8 mouse cellular contexts compared by ENCODE assay signal in the genomic region with DNA sequence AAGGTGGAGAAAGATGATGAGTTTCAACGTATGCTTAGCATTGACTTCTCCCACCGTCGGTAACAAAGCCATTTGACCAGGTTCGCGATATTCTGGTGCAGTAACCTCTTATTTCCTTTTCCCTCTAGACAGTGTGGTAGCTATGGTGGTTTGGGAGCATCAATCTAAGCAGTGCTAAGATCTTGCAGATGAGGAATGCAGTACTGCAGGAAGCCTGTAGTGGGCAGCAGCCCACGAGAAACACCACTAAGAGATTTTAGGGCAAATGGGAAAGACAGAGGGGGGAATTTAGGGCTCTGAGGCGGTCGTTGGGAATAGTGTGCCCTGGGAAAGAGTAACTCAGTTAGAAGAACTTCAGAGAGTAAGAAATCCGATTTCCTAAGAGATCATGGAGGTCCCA. TPM values are rescaled to one million over a fixed set of nuclear protein-coding genes. Genes with fewer than 3 reads are reported as not detected.
A peak's percentile ranks its signal among the peaks of the same experiment; 100 is the strongest.
DNase-seq lines count a peak whose midpoint lies in the region; ATAC-seq and TF ChIP-seq lines count a peak whose summit lies in the region.

No protein-coding gene starts in this region.

- peak; percentile 71; the same call in 1 of the 2 replicates for TF ChIP-seq CTCF in brain, embryonic 14.5 days (IDR thresholded peaks at IDR 0.05; ENCODE audit: borderline replicate concordance, extremely low read depth, insufficient read depth, insufficient read length)
- TF ChIP-seq CTCF in small intestine, adult 2 months (IDR thresholded peaks at IDR 0.05; ENCODE audit: extremely low read depth, insufficient read length, insufficient replicate concordance, low read depth, low read length) = peak; percentile 44; the same call in 1 of the 2 replicates

- H3K36me3 ChIP-seq in hindbrain, embryonic 10.5 days = no peaks in the 10 kb centered on the region
- no peaks in the 10 kb centered on the region for H3K36me3 ChIP-seq in megakaryocyte, embryonic 14.5 days (replicated peaks; ENCODE audit: low read length)
- no peaks in the 10 kb centered on the region for H3K36me3 ChIP-seq in small intestine, adult 2 months (ENCODE audit: control insufficient read depth, insufficient read depth, low read length)

- WGBS in hindbrain, embryonic 10.5 days = 21% methylated on average over 9 of the region's 9 CpGs
- 10% methylated on average over 9 of the region's 9 CpGs for WGBS in small intestine, adult 2 months

- TF ChIP-seq POLR2A in brain, embryonic 14.5 days (IDR thresholded peaks at IDR 0.05; ENCODE audit: borderline replicate concordance, extremely low read depth, insufficient read depth, insufficient read length, poor library complexity, severe bottlenecking) = no peak
- TF ChIP-seq POLR2A in small intestine, adult 2 months (IDR thresholded peaks at IDR 0.05; ENCODE audit: low read depth, low read length) = no peak

- intact Hi-C loops in heart, postnatal 25 days (cut with DNase I) = loop anchor here (10.0 kb wide), 1 partner anchor 168 kb away; no protein-coding TSS in a partner anchor
- intact Hi-C loops in left cerebral cortex, postnatal 14 days (cut with DNase I) = loop anchor here (10.0 kb wide), 1 partner anchor 168 kb away; no protein-coding TSS in a partner anchor

- peaks cover 19% of the 10 kb centered on the region; the same call in 1 of the 2 replicates for H3K27me3 ChIP-seq in hindbrain, embryonic 10.5 days (ENCODE audit: insufficient read depth, poor library complexity, severe bottlenecking)
- H3K27me3 ChIP-seq in megakaryocyte, embryonic 14.5 days (replicated peaks) = peaks cover 22% of the 10 kb centered on the region
- H3K27me3 ChIP-seq in small intestine, adult 2 months (ENCODE audit: control insufficient read depth, insufficient read depth, low read length) = no peaks in the 10 kb centered on the region

- DNase-seq in heart, adult 18-20 months = peak; percentile 46 to 76
- DNase-seq in heart, postnatal 25 days (ENCODE audit: low spot score) = no peak
- peak; percentile 86 for DNase-seq in brain, embryonic 14.5 days (ENCODE audit: low read depth)
- DNase-seq in hindbrain, embryonic 10.5 days (ENCODE audit: low spot score) = peak; percentile 65
- DNase-seq in left cerebral cortex, postnatal 14 days (ENCODE audit: low spot score in 2 of 2) = peak; percentile 65 to 66

- peaks cover 21% of the 10 kb centered on the region for H3K4me1 ChIP-seq in hindbrain, embryonic 10.5 days (replicated peaks)
- H3K4me1 ChIP-seq in megakaryocyte, embryonic 14.5 days = peaks cover 27% of the 10 kb centered on the region
- peaks cover 3% of the 10 kb centered on the region for H3K4me1 ChIP-seq in small intestine, adult 2 months (ENCODE audit: control insufficient read depth, insufficient read depth, insufficient read length, low read length)

- peak overlapping the region; percentile 95 for H3K27ac ChIP-seq in hindbrain, embryonic 10.5 days
- H3K27ac ChIP-seq in small intestine, adult 2 months (ENCODE audit: insufficient read depth, low read depth, low read length) = peak overlapping the region; percentile 60; the same call in 1 of the 2 replicates

- H3K9me3 ChIP-seq in hindbrain, embryonic 10.5 days = no peaks in the 10 kb centered on the region
- no peaks in the 10 kb centered on the region for H3K9me3 ChIP-seq in megakaryocyte, embryonic 14.5 days

- peak; percentile 69 for ATAC-seq in erythroid progenitor cell, adult 5-6 weeks (replicated peaks; ENCODE audit: low FRiP score, poor library complexity, severe bottlenecking)

- peak overlapping the region; percentile 65 for H3K4me3 ChIP-seq in hindbrain, embryonic 10.5 days
- peak overlapping the region; percentile 92 for H3K4me3 ChIP-seq in megakaryocyte, embryonic 14.5 days (replicated peaks)
- H3K4me3 ChIP-seq in small intestine, adult 2 months (ENCODE audit: low read depth, low read length) = no peak overlapping the region

RNA-seq across cellular contexts. Expression of a gene that starts 9.0 kb away (rescaled TPM):
- total RNA-seq in heart, adult 18-20 months (2021) = 1 to 10 TPM; 2.1 to 2.8 TPM
- 1 to 10 TPM; 3.2 to 3.4 TPM for total RNA-seq in heart, postnatal 25 days (2021)
- polyA plus RNA-seq in brain, embryonic 14.5 days (2012; rRNA removed) = 42.6 and 50.8 TPM in 2 replicates
- total RNA-seq in erythroid progenitor cell, adult 5-6 weeks (2015; ENCODE audit: low replicate concordance) = 0.72 TPM in 1 of 2 replicates, not detected in the other
- 0.45 and 0.77 TPM in 2 replicates for total RNA-seq in erythroid progenitor cell, adult 5-6 weeks (2017; ENCODE audit: low replicate concordance)
- polyA plus RNA-seq in hindbrain, embryonic 10.5 days (2016; fragmentation: Nextera tagmentation; extraction: Ambion mirVana) = 12.2 and 15.1 TPM in 2 replicates
- 100 to 1,000 TPM; 153 to 158 TPM for total RNA-seq in left cerebral cortex, postnatal 14 days (2021)
- polyA plus RNA-seq in megakaryocyte, embryonic 14.5 days (2012; ENCODE audit: insufficient read depth, low replicate concordance) = 1.6 and 9.7 TPM in 2 replicates
- 10.7 and 28.8 TPM in 2 replicates for polyA plus RNA-seq in small intestine, adult 2 months (2012; rRNA removed)

RNA-seq across cellular contexts. Expression of a gene that starts 46.8 kb away (rescaled TPM):
- total RNA-seq in heart, adult 18-20 months (2021) = under 1 TPM in 1 of 2 experiments, not detected in 1; 0.36 TPM
- not detected for total RNA-seq in heart, postnatal 25 days (2021)
- polyA plus RNA-seq in brain, embryonic 14.5 days (2012; rRNA removed) = 51.1 and 52.8 TPM in 2 replicates
- total RNA-seq in erythroid progenitor cell, adult 5-6 weeks (2015; ENCODE audit: low replicate concordance) = 1.3 and 9.7 TPM in 2 replicates
- total RNA-seq in erythroid progenitor cell, adult 5-6 weeks (2017; ENCODE audit: low replicate concordance) = 6.9 and 18.0 TPM in 2 replicates
- 8.6 and 9.9 TPM in 2 replicates for polyA plus RNA-seq in hindbrain, embryonic 10.5 days (2016; fragmentation: Nextera tagmentation; extraction: Ambion mirVana)
- 10 to 100 TPM in 1 of 2 experiments, 1 to 10 TPM in 1; 8.0 to 11.5 TPM for total RNA-seq in left cerebral cortex, postnatal 14 days (2021)
- polyA plus RNA-seq in megakaryocyte, embryonic 14.5 days (2012; ENCODE audit: insufficient read depth, low replicate concordance) = not detected in 2 replicates
- polyA plus RNA-seq in small intestine, adult 2 months (2012; rRNA removed) = 21.2 and 61.2 TPM in 2 replicates

Comparison
In these comparisons a context has a peak if more than half of its experiments do, and no peak if none do; other contexts are left out.
1. RNA of a gene that starts 9.0 kb away (total RNA-seq): 153 to 158 TPM in left cerebral cortex, postnatal 14 days; 3.2 to 3.4 TPM in heart, postnatal 25 days, 2.1 to 2.8 TPM in heart, adult 18-20 months and 0.45 to 0.77 TPM in erythroid progenitor cell, adult 5-6 weeks; every median in the first group is over 10 times any median in the second.